Mouse (Mus musculus) hindbrain, embryonic 12.5 days (tissue): ENCODE measurements around the gene Nr1h2. TPM values are rescaled to one million over a fixed set of nuclear protein-coding genes. Genes with fewer than 3 reads are reported as not detected.
A peak's percentile ranks its signal among the peaks of the same experiment; 100 is the strongest.

Experiments used
- ATAC-seq: fragments of 200-750 bp; cut with Nextera tagmentation; 2 replicates; pipeline ENCODE4 v1.8.0; 2017; ENCODE audit warnings: moderate TSS enrichment; ENCODE audit not compliant: low FRiP score
- H3K27ac ChIP-seq: fragments of 300-500 bp; sonication (generic); 2 replicates; pipeline ENCODE4 v1.5.1; 2016; ENCODE audit warnings: mild to moderate bottlenecking
- H3K27me3 ChIP-seq: fragments of 300-500 bp; sonication (generic); 2 replicates; pipeline ENCODE4 v1.6.1; 2016; ENCODE audit warnings: mild to moderate bottlenecking
- H3K36me3 ChIP-seq: fragments of 300-500 bp; sonication (generic); 2 replicates; pipeline ENCODE4 v1.6.1; 2016; ENCODE audit warnings: mild to moderate bottlenecking
- H3K4me1 ChIP-seq: fragments of 300-500 bp; sonication (generic); 2 replicates; pipeline ENCODE4 v1.6.1; 2016
- H3K4me2 ChIP-seq: fragments of 300-500 bp; sonication (generic); replicated peaks from 2 replicates; pipeline ENCODE4 v1.6.1; 2016; ENCODE audit warnings: mild to moderate bottlenecking
- H3K4me3 ChIP-seq: fragments of 300-500 bp; sonication (generic); 2 replicates; pipeline ENCODE4 v1.5.1; 2016; ENCODE audit warnings: mild to moderate bottlenecking
- H3K9ac ChIP-seq: fragments of 300-500 bp; sonication (generic); 2 replicates; pipeline ENCODE4 v1.6.1; 2016; ENCODE audit warnings: mild to moderate bottlenecking, moderate library complexity
- H3K9me3 ChIP-seq: fragments of 300-500 bp; sonication (generic); replicated peaks from 2 replicates; pipeline ENCODE4 v1.6.1; 2016; ENCODE audit warnings: mild to moderate bottlenecking
- WGBS: fragments of 180-500 bp; shearing (Covaris S2); methylation state at CpG from one replicate; pipeline ENCODE4 v1.1.7; 2016; 5-methylcytosine and 5-hydroxymethylcytosine counted together
- polyA plus RNA-seq: library from polyadenylated mRNA; unstranded; fragments of >200 nt; fragmentation: Nextera tagmentation; extraction: Ambion mirVana; gene quantifications from 2 replicates; pipeline ENCODE4 v1.2.1, GENCODE M21; 2016

The Nr1h2 gene
- polyA plus RNA-seq = 71.5 and 75.8 TPM in 2 replicates

DNA sequence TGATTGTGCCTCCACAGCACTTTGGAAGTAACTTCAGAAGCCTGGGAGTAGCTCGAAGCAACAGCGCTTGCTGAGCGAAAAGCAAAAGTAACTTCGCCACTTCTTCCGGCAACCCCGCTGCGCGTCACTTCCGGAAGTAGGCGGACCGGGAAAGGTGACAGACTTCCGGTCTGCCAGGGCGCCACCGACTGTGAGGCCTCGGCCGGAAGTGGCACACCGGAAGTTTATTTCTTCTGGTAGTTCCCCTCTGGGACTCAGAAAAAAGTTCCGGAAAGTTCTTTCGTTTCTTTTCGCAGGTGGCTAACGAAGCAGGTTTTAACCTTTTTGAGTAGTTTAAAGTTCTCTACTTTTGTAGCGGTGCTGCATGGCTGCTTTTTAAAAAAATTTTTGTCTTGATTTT lies at the start of gene Nr1h2:
Gene Nr1h2, minus strand, starts transcription at position 126 of the 400 bp plus-strand sequence.
- Histone ChIP-seq H3K4me2 (peak within 1 kb of the TSS; percentile 68), H3K27me3 (peaks cover 10% of the 10 kb centered on the region), H3K4me3 (peak within 1 kb of the TSS; percentile 85), H3K27ac (peak within 1 kb of the TSS; percentile 89), H3K36me3 (peaks cover 30% of the 10 kb centered on the region), H3K4me1 (peaks cover 10% of the 10 kb centered on the region), H3K9ac (peak within 1 kb of the TSS; percentile 62), H3K9me3 (no peaks in the 10 kb centered on the region)
- peak; percentile 82 for ATAC-seq
- under 1% methylated on average over 22 of the region's 22 CpGs for WGBS

DNA sequence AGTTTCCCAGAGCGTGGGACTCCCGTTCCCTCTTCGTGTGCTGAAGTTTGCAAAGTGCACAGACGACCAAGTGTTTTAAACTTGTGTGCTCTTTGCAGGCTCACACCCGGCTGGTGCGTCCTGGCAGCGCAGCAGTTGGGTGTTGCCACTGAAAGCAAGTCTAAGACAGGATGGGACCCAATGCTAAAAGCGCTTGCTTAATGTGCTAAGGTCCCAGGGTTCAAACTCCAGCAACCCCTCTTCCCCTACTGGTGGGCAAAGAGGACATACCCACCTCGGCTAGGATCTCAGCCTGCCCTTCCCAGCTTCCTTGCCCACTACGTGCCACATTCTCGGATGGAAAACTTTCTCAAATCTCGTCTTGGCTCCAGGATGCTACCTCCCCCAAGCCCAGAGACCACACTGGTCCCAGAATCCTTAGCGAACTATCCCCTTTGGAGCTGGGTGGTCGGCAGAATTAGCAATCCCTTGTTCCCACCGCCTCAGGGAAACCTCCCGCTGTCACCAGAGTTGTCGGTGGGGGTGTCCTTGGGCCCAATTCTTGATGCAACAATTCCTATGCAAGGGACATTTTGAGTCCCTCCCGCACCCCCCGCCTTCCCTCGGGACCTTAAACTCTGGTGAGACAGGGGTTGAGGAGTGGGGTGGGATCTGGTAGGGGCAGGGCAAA lies 49.6 kb upstream of the Nr1h2 start:
- Histone ChIP-seq H3K4me1 (peaks cover 34% of the 10 kb centered on the region), H3K27me3 (peaks cover 70% of the 10 kb centered on the region), H3K4me3 (no peak overlapping the region), H3K4me2 (peak overlapping the region; percentile 50), H3K9me3 (0 out of 2 replicates have a peak, but pooled peaks cover 3% of the 10 kb centered on the region), H3K27ac (no peak overlapping the region), H3K36me3 (no peaks in the 10 kb centered on the region), H3K9ac (no peak overlapping the region)
- ATAC-seq = no peak
- 2% methylated on average over 20 of the region's 20 CpGs for WGBS

DNA sequence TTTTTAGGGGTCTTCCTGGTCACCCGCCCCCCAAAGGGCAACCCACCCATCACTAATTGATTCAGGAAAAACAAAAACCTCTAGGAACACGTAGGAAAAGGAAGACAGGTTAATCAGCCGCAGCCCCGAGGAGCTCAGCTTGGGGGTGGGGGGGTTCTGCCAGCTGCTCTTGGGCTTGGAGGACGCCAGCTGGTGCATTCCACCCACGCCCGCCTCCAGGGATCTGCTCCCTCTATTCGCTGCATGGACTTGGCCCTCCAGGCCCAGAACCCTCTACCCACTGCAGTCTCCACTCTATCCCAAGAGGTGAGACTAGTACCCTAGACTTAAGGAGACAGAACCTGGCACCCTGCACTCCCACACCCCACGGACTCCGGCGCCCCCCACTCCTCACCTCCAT lies 48.7 kb upstream of the Nr1h2 start:
- Histone ChIP-seq H3K9me3 (0 out of 2 replicates have a peak, but pooled peaks cover 3% of the 10 kb centered on the region), H3K36me3 (no peaks in the 10 kb centered on the region), H3K27ac (no peak overlapping the region), H3K4me1 (peaks cover 34% of the 10 kb centered on the region), H3K9ac (no peak overlapping the region), H3K4me3 (no peak overlapping the region), H3K27me3 (peaks cover 62% of the 10 kb centered on the region), H3K4me2 (peak overlapping the region; percentile 29)
- whole genome bisulfite sequencing = 13% methylated on average over 11 of the region's 11 CpGs
- ATAC-seq = peak; percentile 51

DNA sequence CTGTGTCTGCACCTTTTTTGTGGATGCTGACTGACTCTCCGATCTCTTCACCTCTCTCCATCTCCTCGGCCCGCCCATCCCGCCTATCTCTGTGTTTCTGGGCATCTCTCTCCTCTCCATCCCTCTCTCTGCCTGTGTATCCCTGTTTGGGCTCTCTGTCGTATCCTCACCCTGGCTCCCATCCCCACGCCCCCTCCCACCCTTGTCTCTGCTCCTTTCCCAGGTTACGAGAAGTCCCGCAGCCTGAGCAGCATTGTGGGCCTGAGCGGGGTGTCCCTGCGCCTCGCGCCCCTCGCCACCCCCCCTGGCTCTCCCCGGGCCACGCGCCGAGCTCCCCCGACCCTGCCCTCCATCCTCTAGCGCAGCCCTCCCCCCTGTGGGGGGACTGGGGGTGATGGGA lies 47.9 kb upstream of the Nr1h2 start:
- Histone ChIP-seq H3K4me1 (peaks cover 34% of the 10 kb centered on the region), H3K9ac (0 out of 2 replicates have a peak overlapping the region, but pooled peaks have one; percentile 32), H3K9me3 (0 out of 2 replicates have a peak, but pooled peaks cover 3% of the 10 kb centered on the region), H3K4me2 (peak overlapping the region; percentile 30), H3K27me3 (peaks cover 54% of the 10 kb centered on the region), H3K36me3 (no peaks in the 10 kb centered on the region), H3K4me3 (no peak overlapping the region), H3K27ac (no peak overlapping the region)
- WGBS = 11% methylated on average over 19 of the region's 19 CpGs
- ATAC-seq = no peak

DNA sequence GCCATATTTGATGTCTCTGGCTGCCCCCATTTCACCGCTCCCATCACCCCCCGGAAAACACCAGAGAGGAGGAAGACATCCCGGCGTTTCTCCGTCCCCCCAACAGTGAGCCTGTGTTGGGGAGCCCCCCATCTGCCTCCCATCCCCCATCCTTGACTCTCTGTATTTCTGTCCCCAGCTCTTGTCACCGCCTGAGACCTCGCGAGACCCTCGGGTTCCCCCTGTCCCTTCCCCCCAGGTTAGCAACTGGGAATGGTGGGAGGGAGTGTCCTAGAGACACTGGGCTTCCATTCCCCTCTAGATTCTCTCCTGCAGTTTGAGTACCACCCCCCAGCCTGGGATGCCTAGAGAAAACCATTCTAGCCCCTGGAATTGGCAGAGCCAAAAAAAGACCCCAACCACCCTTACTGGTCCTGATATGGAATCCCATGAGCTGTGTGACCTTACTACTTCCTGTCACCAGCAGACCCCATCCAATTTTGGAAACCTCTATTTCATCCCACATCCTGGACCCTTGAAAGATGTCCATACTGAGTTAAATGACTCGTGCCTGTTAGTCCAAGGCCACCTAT lies 47.0 kb upstream of the Nr1h2 start:
- Histone ChIP-seq H3K9ac (no peak overlapping the region), H3K4me2 (no peak overlapping the region), H3K27me3 (peaks cover 46% of the 10 kb centered on the region), H3K36me3 (no peaks in the 10 kb centered on the region), H3K4me3 (no peak overlapping the region), H3K27ac (no peak overlapping the region), H3K9me3 (0 out of 2 replicates have a peak, but pooled peaks cover 3% of the 10 kb centered on the region), H3K4me1 (peaks cover 34% of the 10 kb centered on the region)
- WGBS = 89% methylated on average over 10 of the region's 10 CpGs
- ATAC-seq = no peak

DNA sequence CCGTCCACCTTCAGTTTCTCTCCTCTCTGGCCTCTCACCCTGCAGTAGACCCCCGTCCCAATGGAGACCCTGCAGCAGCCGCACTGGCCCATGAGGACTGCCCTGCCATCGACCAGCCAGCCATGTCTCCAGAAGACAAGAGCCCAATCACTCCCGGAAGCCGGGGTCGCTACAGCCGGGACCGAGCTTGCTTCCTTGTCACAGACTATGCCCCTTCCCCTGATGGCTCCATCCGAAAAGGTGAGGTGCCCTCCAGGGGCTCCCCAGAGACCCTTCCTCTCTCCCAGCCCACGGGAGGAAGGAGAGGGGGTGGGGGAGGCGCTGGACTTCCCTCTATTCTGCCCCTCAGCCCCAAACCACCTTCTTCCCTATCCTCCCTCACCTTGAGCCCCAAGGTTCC lies 44.6 kb upstream of the Nr1h2 start:
- H3K9me3 ChIP-seq = no peaks in the 10 kb centered on the region
- no peak overlapping the region for H3K27ac ChIP-seq
- H3K4me1 ChIP-seq = peaks cover 33% of the 10 kb centered on the region
- WGBS = 82% methylated on average over 12 of the region's 12 CpGs
- peaks cover 31% of the 10 kb centered on the region for H3K27me3 ChIP-seq
- no peak for ATAC-seq
- no peak overlapping the region for H3K4me2 ChIP-seq
- no peaks in the 10 kb centered on the region for H3K36me3 ChIP-seq
- H3K4me3 ChIP-seq = no peak overlapping the region
- H3K9ac ChIP-seq = no peak overlapping the region

DNA sequence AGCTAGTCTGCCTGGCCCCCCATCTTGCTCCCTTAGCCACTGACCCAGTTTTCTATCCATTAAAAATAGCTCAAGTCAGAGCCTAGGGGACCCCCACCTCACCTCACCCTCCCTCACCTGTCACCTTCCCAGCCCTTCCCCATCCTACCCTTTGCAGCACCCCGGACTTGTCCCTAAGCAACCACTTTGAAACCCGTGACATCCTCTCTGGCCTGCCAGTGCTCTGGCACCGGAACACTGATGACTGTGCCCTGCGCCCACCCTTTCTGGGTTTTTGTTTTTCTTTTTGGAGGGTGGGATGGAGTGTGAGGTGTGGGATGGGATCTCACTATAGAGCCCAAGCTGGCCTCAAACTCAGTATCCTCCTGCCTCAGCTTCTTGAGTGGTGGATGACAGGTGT lies 43.9 kb upstream of the Nr1h2 start:
- H3K4me1 ChIP-seq = peaks cover 33% of the 10 kb centered on the region
- H3K4me3 ChIP-seq = no peak overlapping the region
- ATAC-seq = no peak
- 91% methylated on average over 4 of the region's 4 CpGs for WGBS
- peaks cover 31% of the 10 kb centered on the region for H3K27me3 ChIP-seq
- no peak overlapping the region for H3K27ac ChIP-seq
- no peaks in the 10 kb centered on the region for H3K36me3 ChIP-seq
- no peak overlapping the region for H3K4me2 ChIP-seq
- H3K9ac ChIP-seq = no peak overlapping the region
- no peaks in the 10 kb centered on the region for H3K9me3 ChIP-seq

DNA sequence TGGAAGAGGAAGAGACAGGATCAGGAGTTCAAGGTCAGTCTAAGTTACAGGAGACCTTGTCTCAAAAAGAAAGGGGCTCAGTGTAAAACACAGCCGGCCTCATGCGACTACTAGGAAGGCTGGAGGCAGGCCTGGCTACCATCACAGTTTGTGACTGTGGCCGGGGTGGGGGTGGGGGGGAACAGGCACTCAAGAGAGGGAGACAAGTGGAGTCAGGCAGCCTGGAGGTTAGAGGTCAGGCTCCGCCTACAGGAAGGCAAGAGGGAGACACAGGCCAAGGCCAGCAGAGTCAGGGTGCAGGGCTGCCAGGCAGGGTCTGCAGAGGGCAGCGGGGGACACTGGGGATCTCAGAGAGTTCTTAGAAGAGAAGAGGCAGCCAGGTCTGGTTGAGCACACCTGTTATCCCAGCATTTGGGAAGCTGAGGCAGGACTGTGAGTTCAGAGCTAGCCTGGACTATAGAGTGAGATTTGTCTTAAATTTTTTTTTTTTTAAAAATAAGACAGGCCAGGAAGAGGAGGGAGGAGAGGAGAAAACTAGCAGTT lies 43.3 kb upstream of the Nr1h2 start:
- no peak overlapping the region for H3K27ac ChIP-seq
- no peaks in the 10 kb centered on the region for H3K36me3 ChIP-seq
- H3K9ac ChIP-seq = no peak overlapping the region
- H3K4me3 ChIP-seq = no peak overlapping the region
- WGBS = 56% methylated on average over 5 of the region's 5 CpGs
- H3K9me3 ChIP-seq = no peaks in the 10 kb centered on the region
- H3K4me1 ChIP-seq = peaks cover 33% of the 10 kb centered on the region
- ATAC-seq = no peak
- H3K27me3 ChIP-seq = peaks cover 32% of the 10 kb centered on the region
- H3K4me2 ChIP-seq = no peak overlapping the region

DNA sequence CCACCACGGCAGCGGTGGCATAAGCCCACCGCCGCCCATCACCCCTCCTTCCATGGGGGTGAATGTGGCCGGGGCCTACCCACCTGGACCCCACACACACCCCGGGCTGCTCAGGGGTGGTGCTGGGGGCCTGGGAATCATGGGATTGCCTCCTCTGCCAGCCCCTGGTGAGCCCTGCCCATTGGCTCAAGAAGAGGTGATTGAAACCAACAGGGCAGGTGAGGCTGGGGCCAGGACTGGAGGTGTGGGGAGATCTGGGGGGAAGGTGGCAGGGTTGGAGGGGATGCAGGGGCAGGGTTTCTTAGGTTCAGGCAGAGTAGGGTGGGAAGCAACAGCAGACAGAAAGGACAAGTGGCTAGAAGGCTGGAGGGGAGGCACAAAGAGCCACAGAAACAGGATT lies 42.3 kb upstream of the Nr1h2 start:
- Histone ChIP-seq H3K9me3 (no peaks in the 10 kb centered on the region), H3K4me1 (peaks cover 33% of the 10 kb centered on the region), H3K4me3 (no peak overlapping the region), H3K27ac (no peak overlapping the region), H3K4me2 (no peak overlapping the region), H3K36me3 (no peaks in the 10 kb centered on the region), H3K9ac (no peak overlapping the region), H3K27me3 (peaks cover 30% of the 10 kb centered on the region)
- ATAC-seq = no peak
- WGBS = 90% methylated on average over 6 of the region's 6 CpGs

DNA sequence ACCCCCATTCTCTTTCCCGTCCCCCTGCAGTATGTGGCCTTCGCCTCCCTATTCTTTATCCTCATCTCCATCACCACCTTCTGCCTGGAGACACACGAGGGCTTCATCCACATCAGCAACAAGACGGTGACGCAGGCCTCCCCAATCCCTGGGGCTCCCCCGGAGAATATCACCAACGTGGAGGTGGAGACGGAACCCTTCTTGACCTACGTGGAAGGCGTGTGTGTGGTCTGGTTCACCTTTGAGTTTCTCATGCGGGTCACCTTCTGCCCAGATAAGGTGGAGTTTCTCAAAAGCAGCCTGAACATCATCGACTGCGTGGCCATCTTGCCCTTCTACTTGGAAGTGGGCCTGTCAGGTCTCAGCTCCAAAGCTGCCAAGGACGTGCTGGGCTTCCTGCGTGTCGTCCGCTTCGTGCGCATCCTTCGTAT lies 41.4 kb upstream of the Nr1h2 start:
- ATAC-seq = no peak
- Histone ChIP-seq H3K9ac (no peak overlapping the region), H3K4me1 (peaks cover 37% of the 10 kb centered on the region), H3K27me3 (peaks cover 24% of the 10 kb centered on the region), H3K36me3 (no peaks in the 10 kb centered on the region), H3K4me3 (no peak overlapping the region), H3K27ac (no peak overlapping the region), H3K4me2 (no peak overlapping the region), H3K9me3 (no peaks in the 10 kb centered on the region)
- WGBS = 92% methylated on average over 20 of the region's 20 CpGs

DNA sequence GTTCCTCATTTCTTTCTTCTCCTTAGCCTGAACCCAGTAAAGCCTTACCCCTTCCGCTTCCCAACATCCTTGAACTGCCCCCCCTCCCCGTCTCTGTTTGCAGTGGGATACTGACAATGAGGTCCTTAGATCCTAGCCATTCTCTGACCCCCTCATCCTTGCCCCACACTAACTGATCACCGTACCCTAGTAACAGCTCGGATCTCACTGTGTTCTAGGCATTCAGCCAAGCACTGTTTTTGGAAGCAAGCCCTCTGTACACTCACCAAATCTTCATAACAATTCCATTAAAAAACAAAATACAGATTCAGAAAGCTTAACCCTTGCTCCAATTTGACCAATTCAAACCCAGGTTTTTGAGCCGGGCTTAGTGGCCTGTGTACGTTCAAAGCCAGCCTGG lies 40.5 kb upstream of the Nr1h2 start:
- WGBS = 67% methylated on average over 6 of the region's 6 CpGs
- no peaks in the 10 kb centered on the region for H3K9me3 ChIP-seq
- peak overlapping the region; percentile 53 for H3K9ac ChIP-seq
- H3K4me1 ChIP-seq = peaks cover 46% of the 10 kb centered on the region
- H3K27ac ChIP-seq = peak overlapping the region; percentile 73
- no peak for ATAC-seq
- H3K4me2 ChIP-seq = peak overlapping the region; percentile 98
- peak overlapping the region; percentile 35 for H3K4me3 ChIP-seq
- H3K36me3 ChIP-seq = no peaks in the 10 kb centered on the region
- H3K27me3 ChIP-seq = peaks cover 29% of the 10 kb centered on the region

DNA sequence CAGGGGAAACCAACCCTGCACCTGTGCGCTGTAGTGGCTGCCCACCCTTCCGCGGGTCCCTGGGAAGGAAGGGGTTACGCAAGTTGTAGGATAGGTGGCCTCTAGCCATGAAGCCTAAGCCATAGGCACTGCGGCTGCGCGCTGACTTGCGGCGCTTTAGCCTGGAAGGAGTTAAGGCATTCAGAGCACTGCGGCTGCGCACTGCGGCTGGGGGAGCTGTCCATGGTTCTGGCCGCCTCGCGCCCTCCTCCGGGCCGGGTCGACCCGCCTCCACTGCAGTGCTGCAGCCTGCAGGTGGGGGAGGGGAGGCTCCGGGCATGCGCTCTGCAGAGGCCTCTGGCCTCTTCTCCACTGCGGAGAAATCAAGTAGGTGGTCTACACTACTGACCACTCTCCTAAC lies 40.0 kb upstream of the Nr1h2 start:
- peaks cover 31% of the 10 kb centered on the region for H3K27me3 ChIP-seq
- H3K4me3 ChIP-seq = peak overlapping the region; percentile 35
- H3K4me1 ChIP-seq = peaks cover 49% of the 10 kb centered on the region
- H3K9ac ChIP-seq = peak overlapping the region; percentile 53
- no peaks in the 10 kb centered on the region for H3K9me3 ChIP-seq
- WGBS = 1% methylated on average over 22 of the region's 22 CpGs
- ATAC-seq = peak; percentile 59
- no peaks in the 10 kb centered on the region for H3K36me3 ChIP-seq
- peak overlapping the region; percentile 73 for H3K27ac ChIP-seq
- peak overlapping the region; percentile 98 for H3K4me2 ChIP-seq
